Mouse (Mus musculus) C2C12 (cell line): ENCODE results near the gene Slc24a3. TPM values are rescaled to one million over a fixed set of nuclear protein-coding genes. Genes with fewer than 3 reads are reported as not detected.

ENCODE experiments used
- H3K27me3 ChIP-seq: one replicate; pipeline ENCODE4 v1.6.1; 2011; ENCODE audit not compliant: control insufficient read depth, insufficient read depth, insufficient read length
- H3K36me3 ChIP-seq: one replicate; pipeline ENCODE4 v1.6.1; 2011; ENCODE audit not compliant: control insufficient read depth, insufficient read depth
- H3K4me3 ChIP-seq: one replicate; pipeline ENCODE4 v1.5.1; 2011; ENCODE audit warnings: mild to moderate bottlenecking, control low read depth; ENCODE audit not compliant: poor library complexity, insufficient read depth, severe bottlenecking
- H3K79me2 ChIP-seq: one replicate; pipeline ENCODE4 v1.6.1; 2011; ENCODE audit not compliant: control insufficient read depth, insufficient read depth
- H3K79me3 ChIP-seq: one replicate; pipeline ENCODE4 v1.6.1; 2011; ENCODE audit warnings: low read depth, control low read depth
- H3ac ChIP-seq: one replicate; pipeline ENCODE3; 2011; ENCODE audit warnings: low read depth; ENCODE audit not compliant: control insufficient read depth, insufficient read length
- CEBPB ChIP-seq: IDR thresholded peaks from one replicate; pipeline ENCODE4 v1.6.1; 2011; ENCODE audit warnings: low read depth, mild to moderate bottlenecking, control low read depth, moderate library complexity
- CTCF ChIP-seq: IDR thresholded peaks from one replicate; pipeline ENCODE4 v1.5.1; 2011; ENCODE audit not compliant: control insufficient read depth, insufficient read depth, insufficient read length
- FOSL1 ChIP-seq: IDR thresholded peaks from one replicate; pipeline ENCODE4 v1.8.0; 2011; ENCODE audit warnings: mild to moderate bottlenecking, low read length; ENCODE audit not compliant: poor library complexity, insufficient read depth, severe bottlenecking
- MAX ChIP-seq: IDR thresholded peaks from one replicate; pipeline ENCODE4 v1.6.1; 2011; ENCODE audit warnings: mild to moderate bottlenecking, control low read depth
- MYOD1 ChIP-seq: IDR thresholded peaks from one replicate; pipeline ENCODE4 v1.6.1; 2011; ENCODE audit warnings: low read depth; ENCODE audit not compliant: control insufficient read depth, insufficient read length
- MYOG ChIP-seq: IDR thresholded peaks from one replicate; pipeline ENCODE4 v1.6.1; 2011; ENCODE audit not compliant: control insufficient read depth, insufficient read length; ENCODE audit errors: extremely low read depth
- USF1 ChIP-seq: IDR thresholded peaks from one replicate; pipeline ENCODE4 v1.6.1; 2011; ENCODE audit warnings: low read depth, mild to moderate bottlenecking, control low read depth, moderate library complexity
- polyA plus RNA-seq: library from polyadenylated mRNA; unstranded; fragments of >200 nt; fragmentation: generic; extraction: Trizol; gene quantifications from one replicate; pipeline ENCODE4 v1.2.1, GENCODE M21; 2012; ENCODE audit warnings: missing spikeins

Gene Slc24a3
- polyA plus RNA-seq, 1 experiment: 0.35 TPM

DNA sequence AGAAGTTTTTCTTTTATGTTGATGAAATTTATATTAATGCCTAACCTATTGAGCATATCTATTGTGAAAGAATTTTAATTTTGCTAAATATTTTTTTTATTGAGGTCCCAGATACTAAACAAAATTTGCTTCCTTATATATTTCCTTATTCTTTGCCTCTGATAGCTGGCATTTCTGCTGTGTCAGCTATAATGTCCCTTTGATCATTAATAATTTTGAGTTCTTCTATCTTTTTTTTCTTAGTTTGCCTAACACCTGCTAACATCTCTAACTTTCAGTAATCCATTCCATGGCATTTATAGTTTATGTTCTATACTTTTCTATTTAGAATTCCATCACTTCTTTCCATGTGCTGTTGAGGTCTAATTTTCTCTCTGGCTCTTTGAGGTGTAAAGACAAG is 165.9 kb downstream of the Slc24a3 start:
- Histone ChIP-seq H3K79me3 (no peaks in the 10 kb centered on the region), H3K27me3 (no peaks in the 10 kb centered on the region), H3ac (no peak overlapping the region), H3K79me2 (no peaks in the 10 kb centered on the region), H3K36me3 (no peaks in the 10 kb centered on the region), H3K4me3 (no peak overlapping the region)
- TF ChIP-seq MYOG: no peak
- TF ChIP-seq FOSL1: no peak
- no peak for TF ChIP-seq CTCF
- TF ChIP-seq CEBPB: no peak
- TF ChIP-seq MYOD1: no peak
- no peak for TF ChIP-seq MAX
- no peak for TF ChIP-seq USF1

DNA sequence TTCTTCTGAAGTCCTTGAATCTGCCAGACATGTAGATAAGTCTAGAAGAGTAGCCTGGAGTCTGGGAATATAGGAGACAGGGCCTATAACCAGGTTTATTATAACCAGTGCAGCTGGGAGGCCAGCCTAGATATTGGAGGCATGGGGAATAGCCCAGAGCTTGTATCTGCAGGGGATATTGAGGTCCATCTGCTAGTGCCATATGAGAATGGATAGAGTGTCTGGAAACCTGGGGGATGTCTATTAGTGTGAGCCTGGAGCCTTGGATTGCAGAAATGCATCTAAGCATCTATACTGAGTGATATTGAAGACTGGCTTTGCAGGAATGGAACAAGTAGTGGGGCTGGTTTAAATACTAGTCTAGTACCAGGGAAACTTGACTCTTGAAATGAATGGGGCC is 168.9 kb downstream of the Slc24a3 start:
- H3ac ChIP-seq: no peak overlapping the region
- no peaks in the 10 kb centered on the region for H3K36me3 ChIP-seq
- H3K79me3 ChIP-seq: no peaks in the 10 kb centered on the region
- H3K4me3 ChIP-seq: no peak overlapping the region
- TF ChIP-seq FOSL1 (no peak), MYOG (no peak), MYOD1 (no peak), MAX (no peak), CEBPB (no peak), USF1 (no peak), CTCF (no peak)
- H3K27me3 ChIP-seq: no peaks in the 10 kb centered on the region
- H3K79me2 ChIP-seq: no peaks in the 10 kb centered on the region

DNA sequence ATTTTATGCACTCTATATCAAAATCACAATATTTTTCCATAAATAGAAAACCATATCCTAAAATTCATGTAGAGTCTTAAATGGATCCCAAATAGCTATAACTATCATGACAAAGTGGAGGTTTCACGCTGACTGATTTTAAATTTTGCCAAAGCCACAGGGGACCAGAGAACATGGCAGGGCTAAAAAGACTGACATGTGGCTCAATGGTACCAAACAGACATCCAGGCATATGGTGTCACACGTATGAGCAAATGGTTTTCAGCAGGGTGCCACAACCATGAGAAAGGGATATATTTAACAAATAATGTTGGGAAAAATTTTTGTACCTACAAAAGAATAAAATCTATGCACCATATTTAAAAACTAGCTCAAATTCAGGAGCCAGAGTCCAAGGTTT is 173.3 kb downstream of the Slc24a3 start:
- no peaks in the 10 kb centered on the region for H3K36me3 ChIP-seq
- no peak overlapping the region for H3K4me3 ChIP-seq
- no peaks in the 10 kb centered on the region for H3K79me3 ChIP-seq
- no peaks in the 10 kb centered on the region for H3K79me2 ChIP-seq
- no peak overlapping the region for H3ac ChIP-seq
- TF ChIP-seq FOSL1 (no peak), MAX (no peak), MYOD1 (no peak), CTCF (no peak), CEBPB (no peak), MYOG (no peak), USF1 (no peak)
- H3K27me3 ChIP-seq: no peaks in the 10 kb centered on the region

DNA sequence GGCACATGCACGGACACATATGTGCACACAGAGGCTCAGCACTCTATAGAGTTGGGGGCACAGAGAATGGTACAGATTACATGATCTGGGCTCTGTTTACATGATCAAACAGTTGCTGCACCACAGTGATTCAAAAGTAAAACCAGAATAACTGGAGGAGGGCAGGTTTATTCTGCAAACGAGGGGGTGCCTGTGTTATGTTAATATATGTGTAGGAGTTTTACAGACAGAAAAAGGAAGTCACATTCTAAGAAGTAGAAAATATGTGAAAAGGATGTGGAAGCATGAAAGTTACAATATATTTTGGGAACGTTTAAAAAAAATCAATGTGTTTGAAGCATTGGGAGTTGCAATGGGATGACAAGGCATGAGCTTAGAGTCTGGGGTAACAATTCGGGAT is 175.4 kb downstream of the Slc24a3 start:
- Histone ChIP-seq H3K27me3 (no peaks in the 10 kb centered on the region), H3K79me2 (no peaks in the 10 kb centered on the region), H3K4me3 (no peak overlapping the region), H3K79me3 (no peaks in the 10 kb centered on the region), H3K36me3 (no peaks in the 10 kb centered on the region), H3ac (no peak overlapping the region)
- TF ChIP-seq MAX (no peak), CEBPB (no peak), MYOD1 (no peak), USF1 (no peak)

DNA sequence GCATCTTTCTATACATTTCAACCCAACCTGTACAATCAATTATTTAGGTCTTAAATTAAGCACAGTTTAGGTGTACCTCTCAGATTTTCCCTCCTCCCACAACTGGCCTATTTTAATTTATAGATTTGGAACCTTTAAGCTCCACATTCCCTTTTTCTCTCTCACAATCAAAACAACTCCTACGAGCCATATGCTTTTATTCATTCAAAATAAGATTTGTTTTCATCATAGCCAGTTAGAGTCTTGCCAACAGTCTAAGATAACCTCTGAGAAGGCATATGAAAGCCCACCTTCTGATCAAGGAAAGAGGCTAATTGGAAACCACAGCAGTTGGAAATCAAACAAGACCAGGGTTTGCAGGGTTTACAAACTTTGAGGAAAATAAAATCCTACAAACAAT is 177.0 kb downstream of the Slc24a3 start:
- TF ChIP-seq USF1 (no peak), MYOD1 (no peak), MAX (no peak), FOSL1 (no peak), CEBPB (no peak), MYOG (no peak), CTCF (no peak)
- H3K27me3 ChIP-seq: no peaks in the 10 kb centered on the region
- no peaks in the 10 kb centered on the region for H3K79me3 ChIP-seq
- H3K4me3 ChIP-seq: no peak overlapping the region
- no peaks in the 10 kb centered on the region for H3K36me3 ChIP-seq
- H3K79me2 ChIP-seq: no peaks in the 10 kb centered on the region
- H3ac ChIP-seq: no peak overlapping the region

DNA sequence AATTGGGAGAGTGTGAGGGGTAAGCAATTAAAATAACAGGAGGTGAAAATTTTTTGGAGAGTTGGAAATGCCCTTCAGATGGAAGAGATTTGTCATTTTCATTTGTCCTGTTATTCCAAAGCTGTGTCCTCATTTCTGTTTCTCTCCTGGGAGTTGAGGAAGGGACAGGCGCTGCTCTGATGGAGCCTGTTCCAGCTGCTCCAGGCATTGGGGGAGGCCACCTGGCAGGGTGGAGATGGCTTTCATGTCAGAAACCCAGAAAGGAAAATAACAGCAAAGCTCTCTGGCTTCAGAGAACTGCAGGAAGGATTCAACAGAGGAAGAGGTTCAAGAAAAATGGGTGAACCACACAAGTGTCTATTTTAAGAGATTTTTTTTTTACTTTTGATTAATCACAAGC is 186.2 kb downstream of the Slc24a3 start:
- Histone ChIP-seq H3K4me3 (no peak overlapping the region), H3K36me3 (no peaks in the 10 kb centered on the region), H3ac (no peak overlapping the region), H3K79me3 (no peaks in the 10 kb centered on the region), H3K27me3 (no peaks in the 10 kb centered on the region), H3K79me2 (no peaks in the 10 kb centered on the region)
- TF ChIP-seq USF1 (no peak), CEBPB (no peak), MAX (no peak), CTCF (no peak), MYOG (no peak), FOSL1 (no peak), MYOD1 (no peak)
